In the genomic region with DNA sequence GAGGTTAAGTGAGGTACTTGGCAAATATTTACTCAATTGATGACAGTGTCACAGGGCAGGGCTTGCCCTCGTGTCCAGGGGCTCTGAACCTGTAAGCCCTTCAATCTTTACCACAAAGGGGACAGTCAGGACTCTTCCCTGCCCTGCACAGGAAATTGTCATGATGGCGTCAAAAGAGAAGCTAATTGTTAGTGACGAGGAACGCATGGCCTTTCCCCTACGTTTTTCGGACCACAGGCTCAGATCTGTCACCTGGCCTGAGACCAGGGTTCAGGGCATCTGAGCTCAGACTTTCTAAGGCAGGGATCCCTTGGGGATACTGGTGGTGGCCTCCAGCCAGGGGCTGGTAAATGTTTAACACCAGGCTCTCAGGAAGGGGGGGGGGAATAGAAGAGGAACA, we compare ENCODE assay signal across 11 mouse cellular contexts. TPM values are rescaled to one million over a fixed set of nuclear protein-coding genes. Genes with fewer than 3 reads are reported as not detected.
A peak's percentile ranks its signal among the peaks of the same experiment; 100 is the strongest.
DNase-seq lines count a peak whose midpoint lies in the region; ATAC-seq and TF ChIP-seq lines count a peak whose summit lies in the region.
"Had no signal": no experiment of that assay in that cellular context is flagged by ENCODE, and none has a peak within 500 bp of the region (broad histone marks: within the 10 kb centered on the region; RNA-seq: fewer than 3 reads in every experiment).

No protein-coding gene starts in this region.

- intact Hi-C loops in left cerebral cortex, postnatal 10 days (cut with DNase I), result no loop called here

- TF ChIP-seq CTCF in layer of hippocampus, adult 2 months (conservative IDR thresholded peaks at IDR 0.05), result no peak

- H3K27ac ChIP-seq in layer of hippocampus, adult 2 months, result no peak overlapping the region

- no peak overlapping the region for H3K4me3 ChIP-seq in layer of hippocampus, adult 2 months

- ATAC-seq in granulocyte monocyte progenitor cell, adult 5-6 weeks (replicated peaks; ENCODE audit: poor library complexity, severe bottlenecking), result peak; percentile 57
- ATAC-seq in monocyte, adult 5-6 weeks (replicated peaks; ENCODE audit: insufficient number of reproducible peaks, low FRiP score, low TSS enrichment, poor library complexity, severe bottlenecking), result 0 out of 2 replicates have a peak, but pooled peaks have one; percentile 2
- ATAC-seq: midbrain, embryonic 16.5 days had no signal

- DNase-seq in heart, postnatal 4 days, result peak; percentile 52
- DNase-seq in heart, adult 8-10 months (ENCODE audit: low spot score), result no peak
- DNase-seq in kidney, postnatal 25 days, result peak; percentile 90 to 91
- DNase-seq in layer of hippocampus, adult 9-10 months (ENCODE audit: low spot score), result no peak
- no peak for DNase-seq in left cerebral cortex, postnatal 10 days (ENCODE audit: extremely low spot score in 1 of 2, low spot score in 2 of 2)
- DNase-seq in layer of hippocampus, adult 2 months (ENCODE audit: low spot score in 2 of 2), result no peak
- DNase-seq: retina, postnatal 1 day; thymus, adult 2 months had no signal

RNA-seq across cellular contexts. Expression of a gene that starts 19.9 kb away (rescaled TPM):
- total RNA-seq in heart, postnatal 4 days (2021), result 10 to 100 TPM; 10.1 to 10.9 TPM
- 1 to 10 TPM; 4.6 to 7.1 (median 5.2) TPM for total RNA-seq in heart, adult 8-10 months (2022)
- 0.88 TPM in 1 of 2 replicates, not detected in the other for total RNA-seq in granulocyte monocyte progenitor cell, adult 5-6 weeks (2014; fragmentation: Nextera tagmentation)
- total RNA-seq in granulocyte monocyte progenitor cell, adult 5-6 weeks (2017), result 0.10 TPM in 1 of 2 replicates, not detected in the other
- total RNA-seq in monocyte, adult 5-6 weeks (2017), result not detected in 3 replicates
- 1 to 10 TPM; 1.9 TPM for total RNA-seq in left cerebral cortex, postnatal 10 days (2021)
- 1 to 10 TPM in 1 of 2 experiments, under 1 TPM in 1; 0.86 to 1.3 TPM for total RNA-seq in layer of hippocampus, adult 2 months (2021)

RNA-seq across cellular contexts. Expression of a gene that starts 41.9 kb away (rescaled TPM):
- total RNA-seq in heart, postnatal 4 days (2021), result 1 to 10 TPM; 4.6 to 5.1 TPM
- total RNA-seq in heart, adult 8-10 months (2022), result 10 to 100 TPM; 26.2 to 32.2 (median 30.3) TPM
- not detected in 2 replicates for total RNA-seq in granulocyte monocyte progenitor cell, adult 5-6 weeks (2014; fragmentation: Nextera tagmentation)
- total RNA-seq in granulocyte monocyte progenitor cell, adult 5-6 weeks (2017), result not detected in 2 replicates
- not detected in 3 replicates for total RNA-seq in monocyte, adult 5-6 weeks (2017)
- total RNA-seq in left cerebral cortex, postnatal 10 days (2021), result 1 to 10 TPM; 4.2 to 5.9 TPM
- 10 to 100 TPM; 15.5 to 16.2 TPM for total RNA-seq in layer of hippocampus, adult 2 months (2021)

Comparison
In these comparisons a context has a peak if more than half of its experiments do, and no peak if none do; other contexts are left out.
1. DNase-seq: peak in heart, postnatal 4 days (single experiment) and kidney, postnatal 25 days (2 of 2); none in heart, adult 8-10 months (single experiment), layer of hippocampus, adult 9-10 months (single experiment), left cerebral cortex, postnatal 10 days (0 of 2) and layer of hippocampus, adult 2 months (0 of 2).